Mouse (Mus musculus): Measurements from ENCODE around the gene Zfp36l1. TPM values are rescaled to one million over a fixed set of nuclear protein-coding genes. Genes with fewer than 3 reads are reported as not detected.

The Zfp36l1 gene
- polyA plus RNA-seq, 1 experiment = 23.3 TPM

DNA sequence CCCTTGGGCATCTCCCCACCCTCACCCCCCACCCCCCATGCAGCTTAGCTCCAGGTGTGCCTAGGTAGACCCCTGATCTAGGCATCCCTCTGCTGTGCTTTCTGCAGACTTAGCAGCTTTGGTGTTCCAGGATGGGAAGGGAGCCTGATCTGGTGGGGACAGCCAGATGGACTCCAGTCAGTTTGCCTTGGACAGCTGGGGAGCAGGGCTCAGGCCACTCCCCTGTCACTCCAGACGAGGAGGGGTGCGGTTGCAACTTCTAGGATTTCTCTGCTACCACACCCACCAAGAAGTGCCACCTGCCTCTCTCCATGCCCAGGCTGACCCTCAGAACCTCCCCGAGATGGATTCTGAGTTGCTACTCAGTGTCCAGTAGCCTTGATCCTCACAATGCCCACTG, 11.4 kb upstream of the Zfp36l1 start:
- Histone ChIP-seq H3K27ac (ENCODE audit: insufficient read depth, low read length) (no peak overlapping the region), H3K4me1 (ENCODE audit: control insufficient read depth, insufficient read depth, low read length) (no peaks in the 10 kb centered on the region), H3K4me3 (ENCODE audit: insufficient read depth, low read length) (no peak overlapping the region)
- no peak for TF ChIP-seq POLR2A (IDR thresholded peaks at IDR 0.05; ENCODE audit: extremely low read depth, insufficient read depth, low read length)
- TF ChIP-seq CTCF (IDR thresholded peaks at IDR 0.05; ENCODE audit: extremely low read depth, insufficient read depth, low read length) = no peak

DNA sequence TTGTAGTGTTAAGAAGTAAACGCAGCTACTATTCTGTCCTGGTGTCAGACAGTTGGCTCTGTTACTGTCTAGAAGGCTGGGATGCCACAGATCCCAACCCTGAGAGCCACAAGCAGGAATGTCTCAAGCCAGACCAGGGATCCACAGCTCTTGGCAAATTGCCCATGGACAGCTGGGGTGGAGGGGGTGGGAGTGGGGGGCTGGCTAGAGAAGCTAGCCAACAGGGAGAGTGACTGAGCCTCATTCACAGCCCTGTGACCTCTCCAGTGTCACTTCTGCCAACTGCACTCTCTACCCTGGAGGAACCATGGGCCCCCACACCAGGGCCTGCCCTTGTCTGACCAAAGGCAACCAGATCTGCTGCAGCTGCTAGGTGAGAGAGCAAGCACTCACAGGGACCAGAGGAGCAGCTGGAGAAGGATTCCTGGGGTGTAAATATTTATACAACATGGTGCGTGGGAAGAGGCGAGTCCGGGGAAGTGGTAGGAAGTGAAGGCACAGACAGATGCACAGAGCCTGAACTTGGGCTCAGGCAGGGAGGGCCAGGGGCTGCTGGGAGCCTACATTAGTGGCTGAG, 10.5 kb upstream of the Zfp36l1 start:
- Histone ChIP-seq H3K4me3 (ENCODE audit: insufficient read depth, low read length) (no peak overlapping the region), H3K4me1 (ENCODE audit: control insufficient read depth, insufficient read depth, low read length) (no peaks in the 10 kb centered on the region), H3K27ac (ENCODE audit: insufficient read depth, low read length) (no peak overlapping the region)
- no peak for TF ChIP-seq POLR2A (IDR thresholded peaks at IDR 0.05; ENCODE audit: extremely low read depth, insufficient read depth, low read length)
- TF ChIP-seq CTCF (IDR thresholded peaks at IDR 0.05; ENCODE audit: extremely low read depth, insufficient read depth, low read length) = no peak

DNA sequence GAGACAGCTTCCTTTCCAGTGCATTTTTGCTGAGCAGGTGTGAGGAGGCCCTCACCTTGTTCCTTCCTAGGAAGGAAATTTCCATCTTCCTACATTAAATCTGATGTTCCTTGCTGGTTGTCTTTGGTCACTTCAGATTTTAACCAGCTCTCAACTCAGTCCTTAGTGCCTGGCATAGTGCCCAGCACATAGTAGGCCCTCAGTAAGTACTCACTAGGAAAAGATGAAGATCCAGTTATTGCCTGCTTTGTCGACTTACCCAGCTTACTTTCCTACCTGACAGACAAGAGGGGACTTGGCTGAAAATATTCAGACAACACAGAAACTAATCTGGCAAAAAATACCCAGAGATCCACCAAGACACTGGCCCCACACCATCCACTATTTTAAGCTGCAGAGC, 8.6 kb upstream of the Zfp36l1 start:
- no peak for TF ChIP-seq CTCF (IDR thresholded peaks at IDR 0.05; ENCODE audit: extremely low read depth, insufficient read depth, low read length)
- TF ChIP-seq POLR2A (IDR thresholded peaks at IDR 0.05; ENCODE audit: extremely low read depth, insufficient read depth, low read length) = no peak
- Histone ChIP-seq H3K4me3 (ENCODE audit: insufficient read depth, low read length) (no peak overlapping the region), H3K4me1 (ENCODE audit: control insufficient read depth, insufficient read depth, low read length) (no peaks in the 10 kb centered on the region; the same call in 1 of the 2 replicates), H3K27ac (ENCODE audit: insufficient read depth, low read length) (no peak overlapping the region)

DNA sequence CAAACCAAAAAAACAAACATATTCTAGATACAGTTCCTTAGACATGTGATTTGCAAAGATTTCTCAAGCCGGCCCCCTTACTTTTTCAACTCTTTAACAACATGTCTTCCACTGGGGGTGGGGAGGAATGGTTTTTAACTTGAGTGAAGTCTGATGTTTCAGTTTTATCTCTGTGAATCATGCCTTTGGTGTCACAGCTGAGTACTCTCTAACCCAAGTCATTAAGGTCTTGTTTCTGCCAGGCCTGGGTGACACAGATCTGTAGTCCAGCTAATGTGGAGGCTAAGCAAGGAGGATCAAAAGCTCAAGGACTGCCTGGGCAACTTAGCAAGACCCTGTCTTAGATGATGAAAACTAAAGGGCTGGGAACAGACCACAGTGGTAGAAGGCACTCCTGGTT, 5.8 kb upstream of the Zfp36l1 start:
- no peaks in the 10 kb centered on the region; the same call in 1 of the 2 replicates for H3K4me1 ChIP-seq (ENCODE audit: control insufficient read depth, insufficient read depth, low read length)
- TF ChIP-seq POLR2A (IDR thresholded peaks at IDR 0.05; ENCODE audit: extremely low read depth, insufficient read depth, low read length) = no peak
- TF ChIP-seq CTCF (IDR thresholded peaks at IDR 0.05; ENCODE audit: extremely low read depth, insufficient read depth, low read length) = no peak
- H3K27ac ChIP-seq (ENCODE audit: insufficient read depth, low read length) = no peak overlapping the region
- H3K4me3 ChIP-seq (ENCODE audit: insufficient read depth, low read length) = no peak overlapping the region

DNA sequence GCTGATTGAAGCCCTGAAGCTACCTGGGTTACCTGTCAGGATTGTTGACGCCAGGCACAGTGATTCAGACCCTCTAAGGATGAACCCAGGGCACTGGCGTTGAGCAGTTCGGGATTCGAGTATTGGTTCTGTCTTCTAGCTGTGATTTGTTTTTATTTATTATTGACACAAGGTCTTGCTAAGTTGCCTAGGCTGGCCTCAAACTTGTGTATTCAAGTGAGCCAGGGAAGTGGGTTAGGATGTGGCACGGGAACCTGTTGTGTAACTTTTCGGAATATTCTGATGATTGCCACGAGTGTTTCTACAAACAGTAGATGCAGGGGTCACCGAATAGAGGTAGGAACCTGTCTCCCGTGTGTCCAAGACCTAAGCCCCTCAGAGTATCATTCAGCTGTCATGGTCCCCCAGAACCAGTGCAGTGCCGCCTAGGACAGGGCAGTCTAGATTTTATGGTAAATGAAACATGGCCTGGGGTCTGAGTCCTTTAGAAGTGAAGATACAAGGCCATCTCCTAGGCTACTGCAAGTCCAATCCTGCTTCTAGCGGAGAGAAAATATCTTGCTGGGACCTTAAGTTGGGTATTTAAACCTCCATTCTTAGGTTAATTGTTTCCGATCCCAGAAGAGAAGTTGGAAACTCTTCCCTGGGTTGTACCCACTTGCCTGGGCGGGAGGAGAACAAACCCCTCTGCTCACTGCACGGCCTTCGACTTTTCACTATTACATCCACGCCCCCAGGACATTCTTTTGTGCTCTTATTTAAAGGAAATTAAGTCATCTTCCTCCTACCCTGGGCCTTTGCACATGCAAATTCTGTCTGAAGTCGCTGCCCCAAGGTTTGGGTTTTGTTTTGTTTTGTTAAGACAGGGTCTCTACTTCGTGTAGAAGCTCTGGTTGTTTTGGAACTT, 3.6 kb upstream of the Zfp36l1 start:
- peak overlapping the region; percentile 95 for H3K27ac ChIP-seq (ENCODE audit: insufficient read depth, low read length)
- H3K4me3 ChIP-seq (ENCODE audit: insufficient read depth, low read length) = peak overlapping the region; percentile 65
- TF ChIP-seq POLR2A (IDR thresholded peaks at IDR 0.05; ENCODE audit: extremely low read depth, insufficient read depth, low read length) (no peak), CTCF (IDR thresholded peaks at IDR 0.05; ENCODE audit: extremely low read depth, insufficient read depth, low read length) (no peak)
- no peaks in the 10 kb centered on the region; the same call in 1 of the 2 replicates for H3K4me1 ChIP-seq (ENCODE audit: control insufficient read depth, insufficient read depth, low read length)

DNA sequence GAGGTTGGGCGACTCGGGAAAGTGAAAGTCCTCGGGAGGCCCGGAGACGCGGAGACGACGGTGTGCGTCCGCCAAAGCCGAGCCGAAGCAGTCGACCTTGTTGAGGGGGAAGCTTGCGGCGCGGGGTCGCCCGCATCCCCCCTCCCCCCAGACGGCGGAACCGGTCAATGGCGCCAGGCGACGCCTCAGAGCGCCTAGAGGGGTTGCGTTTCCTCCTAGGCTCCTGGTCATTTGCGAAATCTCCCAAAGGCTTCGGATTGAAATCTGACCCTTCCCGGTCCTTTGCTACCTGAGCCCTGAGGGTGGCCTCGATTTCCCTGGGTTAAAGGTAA, 3.0 kb upstream of the Zfp36l1 start:
- Histone ChIP-seq H3K4me3 (ENCODE audit: insufficient read depth, low read length) (peak overlapping the region; percentile 65), H3K4me1 (ENCODE audit: control insufficient read depth, insufficient read depth, low read length) (no peaks in the 10 kb centered on the region; the same call in 1 of the 2 replicates), H3K27ac (ENCODE audit: insufficient read depth, low read length) (peak overlapping the region; percentile 95)
- no peak for TF ChIP-seq CTCF (IDR thresholded peaks at IDR 0.05; ENCODE audit: extremely low read depth, insufficient read depth, low read length)
- TF ChIP-seq POLR2A (IDR thresholded peaks at IDR 0.05; ENCODE audit: extremely low read depth, insufficient read depth, low read length) = 0 out of 2 replicates have a peak, but pooled peaks have one; percentile 25

DNA sequence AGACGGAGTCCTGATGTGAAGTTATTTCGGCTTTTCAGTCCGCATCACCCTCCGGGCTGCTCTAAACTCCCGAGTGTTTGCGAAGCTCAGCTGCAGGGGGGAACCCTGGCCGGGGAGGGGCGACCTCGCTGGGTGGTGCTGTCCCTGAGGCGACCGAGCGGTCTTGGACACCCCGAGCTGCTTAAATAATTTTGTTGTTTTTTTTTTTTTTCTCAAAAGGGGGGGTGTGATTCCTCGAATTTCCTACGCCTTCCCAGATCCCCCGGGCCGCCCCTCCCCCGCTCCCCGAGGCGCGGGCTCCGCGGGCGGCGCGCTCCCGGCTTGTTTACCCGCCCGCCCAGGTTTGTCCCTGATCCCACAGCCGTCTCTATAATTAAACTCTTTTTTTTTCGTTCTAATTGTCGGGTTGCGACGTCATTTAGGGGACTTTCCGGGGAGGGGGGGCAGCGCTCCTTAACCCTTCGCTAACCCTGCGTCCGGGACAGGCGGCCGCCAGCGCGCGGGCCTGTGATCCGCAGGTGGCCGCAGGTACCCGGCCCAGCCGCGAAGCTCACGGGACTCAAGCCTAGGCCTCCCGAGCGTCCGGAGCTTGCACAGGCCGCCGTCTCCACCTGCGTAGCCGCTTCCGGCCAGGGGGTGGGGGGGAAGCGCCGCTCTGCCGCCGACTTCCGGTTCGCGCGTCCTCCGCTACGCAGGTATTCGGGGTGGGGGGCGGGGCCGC, 2.5 kb upstream of the Zfp36l1 start:
- peak overlapping the region; percentile 65 for H3K4me3 ChIP-seq (ENCODE audit: insufficient read depth, low read length)
- no peak for TF ChIP-seq CTCF (IDR thresholded peaks at IDR 0.05; ENCODE audit: extremely low read depth, insufficient read depth, low read length)
- no peak for TF ChIP-seq POLR2A (IDR thresholded peaks at IDR 0.05; ENCODE audit: extremely low read depth, insufficient read depth, low read length)
- H3K27ac ChIP-seq (ENCODE audit: insufficient read depth, low read length) = peak overlapping the region; percentile 95
- H3K4me1 ChIP-seq (ENCODE audit: control insufficient read depth, insufficient read depth, low read length) = no peaks in the 10 kb centered on the region; the same call in 1 of the 2 replicates

DNA sequence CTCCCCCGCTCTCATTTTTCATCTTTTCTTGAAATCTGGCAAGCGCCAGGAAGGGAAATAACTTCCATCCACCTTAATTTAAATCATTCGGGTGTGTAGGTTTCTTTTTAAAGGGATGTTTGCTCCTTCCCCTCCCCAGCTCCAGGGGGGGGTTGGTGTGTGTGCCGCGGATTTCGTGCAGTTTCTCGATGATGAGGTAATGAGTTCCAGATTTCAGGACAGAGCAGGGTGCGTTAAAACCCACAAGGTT, 2.0 kb upstream of the Zfp36l1 start:
- peak overlapping the region; percentile 95 for H3K27ac ChIP-seq (ENCODE audit: insufficient read depth, low read length)
- H3K4me1 ChIP-seq (ENCODE audit: control insufficient read depth, insufficient read depth, low read length) = no peaks in the 10 kb centered on the region; the same call in 1 of the 2 replicates
- peak overlapping the region; percentile 65 for H3K4me3 ChIP-seq (ENCODE audit: insufficient read depth, low read length)
- no peak for TF ChIP-seq CTCF (IDR thresholded peaks at IDR 0.05; ENCODE audit: extremely low read depth, insufficient read depth, low read length)
- no peak for TF ChIP-seq POLR2A (IDR thresholded peaks at IDR 0.05; ENCODE audit: extremely low read depth, insufficient read depth, low read length)

DNA sequence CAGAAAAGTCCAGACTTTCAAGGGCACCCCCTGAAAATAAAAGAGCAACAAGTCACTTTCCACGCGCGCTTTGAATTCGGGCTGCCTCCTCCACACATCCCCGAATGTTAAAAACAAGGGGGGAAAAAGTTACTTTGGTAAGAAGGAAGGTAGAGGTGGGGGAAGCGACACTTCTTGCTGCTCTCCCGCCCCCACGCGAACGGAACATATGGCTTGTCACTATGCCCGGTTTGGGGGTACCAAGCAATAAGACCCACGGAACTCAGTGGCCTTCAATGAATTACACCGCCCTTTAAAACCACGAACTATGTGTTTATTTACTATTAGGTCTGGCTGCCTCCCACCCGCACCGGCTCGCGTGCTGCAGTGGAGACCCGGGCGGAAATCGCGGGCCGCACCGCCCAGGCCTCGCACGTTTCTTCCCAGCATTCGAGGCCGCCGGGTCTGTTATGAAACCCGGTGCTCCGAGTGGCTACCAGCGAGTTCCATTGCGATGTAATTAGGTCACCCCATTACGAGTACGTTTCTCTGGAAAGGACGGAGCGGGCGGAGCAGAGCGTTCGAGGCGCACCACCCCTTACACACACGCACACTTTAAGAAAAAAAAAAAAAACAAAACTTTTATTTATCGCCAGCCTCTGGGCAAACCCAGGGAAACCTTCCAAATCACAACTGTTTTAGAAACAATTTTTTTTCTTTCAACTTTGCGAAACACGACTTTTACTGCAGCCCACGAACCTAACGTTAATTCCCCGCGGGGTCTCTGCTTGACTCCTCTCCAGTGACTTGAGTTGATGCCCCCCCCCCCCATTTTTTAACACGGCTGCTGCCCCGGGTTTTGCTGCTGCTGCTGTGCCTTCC, 1.4 kb upstream of the Zfp36l1 start:
- peak overlapping the region; percentile 65 for H3K4me3 ChIP-seq (ENCODE audit: insufficient read depth, low read length)
- H3K4me1 ChIP-seq (ENCODE audit: control insufficient read depth, insufficient read depth, low read length) = no peaks in the 10 kb centered on the region; the same call in 1 of the 2 replicates
- H3K27ac ChIP-seq (ENCODE audit: insufficient read depth, low read length) = peak overlapping the region; percentile 95
- no peak for TF ChIP-seq CTCF (IDR thresholded peaks at IDR 0.05; ENCODE audit: extremely low read depth, insufficient read depth, low read length)
- no peak for TF ChIP-seq POLR2A (IDR thresholded peaks at IDR 0.05; ENCODE audit: extremely low read depth, insufficient read depth, low read length)

All from cortical plate, adult 2 months (tissue).